ENCODE assay signal across 8 mouse cellular contexts in the genomic region with DNA sequence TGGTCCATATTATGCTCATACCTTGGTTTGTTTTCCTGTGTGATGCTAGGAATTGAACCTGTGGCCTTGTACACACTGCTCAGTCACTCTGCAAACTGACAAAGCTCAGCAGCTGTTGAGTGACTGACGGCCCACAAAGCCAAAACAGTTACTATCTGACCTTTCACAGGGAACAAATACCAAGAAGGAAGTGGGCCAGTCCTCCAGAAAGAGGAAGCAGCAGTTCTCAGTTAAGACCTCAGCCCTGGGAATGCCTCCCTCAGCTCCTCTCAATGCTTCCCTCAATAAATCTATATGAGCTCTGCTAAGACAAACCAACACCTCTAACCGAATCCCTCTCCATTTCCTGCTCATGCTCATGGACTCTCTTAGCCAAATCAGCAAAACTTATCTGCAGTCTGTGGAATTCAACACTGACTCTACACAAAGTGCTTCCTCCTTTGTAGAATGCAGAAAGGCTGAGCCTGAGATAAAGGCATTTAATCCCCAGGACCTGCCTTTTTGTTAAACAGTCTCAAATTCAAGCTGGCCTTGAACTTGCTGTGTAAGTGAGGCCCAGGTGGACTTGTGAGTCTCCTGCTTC. TPM values are rescaled to one million over a fixed set of nuclear protein-coding genes. Genes with fewer than 3 reads are reported as not detected.
DNase-seq lines count a peak whose midpoint lies in the region; ATAC-seq lines count a peak whose summit lies in the region.
"Had no signal": no experiment of that assay in that cellular context is flagged by ENCODE, and none has a peak within 500 bp of the region (broad histone marks: within the 10 kb centered on the region; RNA-seq: fewer than 3 reads in every experiment).

No protein-coding gene starts in this region.

- 82% methylated on average over 2 of the region's 2 CpGs for WGBS in forebrain, embryonic 16.5 days
- 73% methylated on average over 2 of the region's 2 CpGs for WGBS in midbrain, embryonic 13.5 days

- no peak overlapping the region for H3K27ac ChIP-seq in forebrain, embryonic 16.5 days (ENCODE audit: low read length)
- no peak overlapping the region for H3K27ac ChIP-seq in midbrain, embryonic 13.5 days

- no peaks in the 10 kb centered on the region for H3K4me1 ChIP-seq in forebrain, embryonic 16.5 days (replicated peaks; ENCODE audit: control insufficient read depth, insufficient read depth, low read length)
- no peaks in the 10 kb centered on the region for H3K4me1 ChIP-seq in midbrain, embryonic 13.5 days (replicated peaks)

- no peak for ATAC-seq in forebrain, embryonic 16.5 days
- ATAC-seq in midbrain, embryonic 13.5 days, result no peak

- no peaks in the 10 kb centered on the region for H3K36me3 ChIP-seq in forebrain, embryonic 16.5 days (ENCODE audit: control insufficient read depth, insufficient read depth)
- H3K36me3 ChIP-seq in midbrain, embryonic 13.5 days, result peaks cover 12% of the 10 kb centered on the region

- H3K27me3 ChIP-seq in forebrain, embryonic 16.5 days (replicated peaks; ENCODE audit: control insufficient read depth, insufficient read depth, low read length), result no peaks in the 10 kb centered on the region
- no peaks in the 10 kb centered on the region for H3K27me3 ChIP-seq in midbrain, embryonic 13.5 days

- DNase-seq in 416B (ENCODE audit: low read depth), result peak; percentile 92
- DNase-seq in A20 (ENCODE audit: low read depth, low spot score), result peak; percentile 72
- peak; percentile 15 to 25 for DNase-seq in heart, postnatal 10 days
- DNase-seq in lung, postnatal 10 days, result peak; percentile 11
- DNase-seq in ovary, postnatal 14 days (ENCODE audit: low spot score), result no peak

- H3K4me3 ChIP-seq in forebrain, embryonic 16.5 days (replicated peaks; ENCODE audit: low read length), result no peak overlapping the region
- H3K4me3 ChIP-seq in midbrain, embryonic 13.5 days (replicated peaks), result no peak overlapping the region

- H3K4me2 ChIP-seq in forebrain, embryonic 16.5 days (ENCODE audit: low read length), result no peak overlapping the region
- H3K4me2 ChIP-seq in midbrain, embryonic 13.5 days (replicated peaks), result no peak overlapping the region

- no peak overlapping the region for H3K9ac ChIP-seq in forebrain, embryonic 16.5 days (replicated peaks; ENCODE audit: low read depth, low read length)
- H3K9ac ChIP-seq in midbrain, embryonic 13.5 days (replicated peaks), result no peak overlapping the region

- no peaks in the 10 kb centered on the region for H3K9me3 ChIP-seq in forebrain, embryonic 16.5 days (ENCODE audit: control insufficient read depth, low read length)
- H3K9me3 ChIP-seq in midbrain, embryonic 13.5 days, result no peaks in the 10 kb centered on the region

- intact Hi-C loops in heart, postnatal 10 days (cut with DNase I), result no loop called here

RNA-seq across cellular contexts. Expression of gene Klhl18, which starts 17.3 kb away (rescaled TPM):
- 10 to 100 TPM; 13.3 to 13.8 TPM for total RNA-seq in heart, postnatal 10 days (2021)
- polyA plus RNA-seq in forebrain, embryonic 16.5 days (2015; fragmentation: Nextera tagmentation; extraction: Ambion mirVana), result 15.2 and 19.3 TPM in 2 replicates
- polyA plus RNA-seq in midbrain, embryonic 13.5 days (2015; fragmentation: Nextera tagmentation; extraction: Ambion mirVana), result 14.5 and 16.0 TPM in 2 replicates

RNA-seq across cellular contexts. Expression of gene Kif9, which starts 17.5 kb away (rescaled TPM):
- total RNA-seq in heart, postnatal 10 days (2021), result under 1 TPM; 0.19 to 0.22 TPM
- polyA plus RNA-seq in forebrain, embryonic 16.5 days (2015; fragmentation: Nextera tagmentation; extraction: Ambion mirVana), result 3.0 TPM in 2 replicates
- 2.4 and 2.6 TPM in 2 replicates for polyA plus RNA-seq in midbrain, embryonic 13.5 days (2015; fragmentation: Nextera tagmentation; extraction: Ambion mirVana)

RNA-seq across cellular contexts. Expression of gene Ngp, which starts 39.7 kb away (rescaled TPM):
- total RNA-seq in heart, postnatal 10 days (2021), result 1 to 10 TPM in 1 of 2 experiments, under 1 TPM in 1; 0.92 to 1.8 TPM
- polyA plus RNA-seq in forebrain, embryonic 16.5 days (2015; fragmentation: Nextera tagmentation; extraction: Ambion mirVana), result 0.51 and 1.2 TPM in 2 replicates
- polyA plus RNA-seq in midbrain, embryonic 13.5 days (2015; fragmentation: Nextera tagmentation; extraction: Ambion mirVana), result 0.43 and 1.3 TPM in 2 replicates
- polyA plus RNA-seq: large intestine, adult 2 months had no signal

RNA-seq across cellular contexts. Expression of gene Ptpn23, which starts 51.2 kb away (rescaled TPM):
- total RNA-seq in heart, postnatal 10 days (2021), result 10 to 100 TPM; 23.1 to 25.2 TPM
- 21.3 and 27.2 TPM in 2 replicates for polyA plus RNA-seq in forebrain, embryonic 16.5 days (2015; fragmentation: Nextera tagmentation; extraction: Ambion mirVana)
- 21.6 and 25.7 TPM in 2 replicates for polyA plus RNA-seq in midbrain, embryonic 13.5 days (2015; fragmentation: Nextera tagmentation; extraction: Ambion mirVana)
